Mouse (Mus musculus) layer of hippocampus, adult 6 months (tissue): ENCODE data around the gene Fubp3. TPM values are rescaled to one million over a fixed set of nuclear protein-coding genes. Genes with fewer than 3 reads are reported as not detected.

ENCODE experiments used
- long read RNA-seq, 2 experiments: library from polyadenylated mRNA; unstranded; transcript quantifications; one replicate each; pipeline ENCODE4 v2.0.0; 2019 to 2020
- microRNA-seq: library from miRNA; unstranded; fragments of <30 nt; microRNA quantifications from one replicate; pipeline ENCODE4 v1.2.0, GENCODE M21; 2020
- polyA plus RNA-seq: library from polyadenylated mRNA; unstranded; fragments of <200 nt; fragmentation: Nextera tagmentation; gene quantifications from 2 replicates; pipeline ENCODE4 v1.2.3, GENCODE M21; 2021

The Fubp3 gene
- 22.7 and 30.4 TPM in 2 replicates for polyA plus RNA-seq
- long read RNA-seq, experiment 1, transcript Fubp3-205 (1 exons, 2,342 nt), result major isoform, 17 of 34 reads
- long read RNA-seq, experiment 1, transcript Fubp3-202 (19 exons, 3,268 nt), result minor isoform, 5 of 34 reads
- long read RNA-seq, experiment 1, partial matches to known transcripts, result 7 of 34 reads
- long read RNA-seq, experiment 1, other reads (novel, unspliced or antisense), result 4 of 34 reads
- long read RNA-seq, experiment 2, transcript Fubp3-202 (19 exons, 3,268 nt), result major isoform, 62 of 142 reads
- long read RNA-seq, experiment 2, transcript Fubp3-201 (18 exons, 3,648 nt), result minor isoform, 12 of 142 reads
- long read RNA-seq, experiment 2, partial matches to known transcripts, result 13 of 142 reads
- long read RNA-seq, experiment 2, other reads (novel, unspliced or antisense), result 50 of 142 reads

GRCm38 (mm10) chr2:31572051-31572914, at the start of gene Fubp3:
Fubp3 (plus strand) TSS chr2:31572651.

DNA sequence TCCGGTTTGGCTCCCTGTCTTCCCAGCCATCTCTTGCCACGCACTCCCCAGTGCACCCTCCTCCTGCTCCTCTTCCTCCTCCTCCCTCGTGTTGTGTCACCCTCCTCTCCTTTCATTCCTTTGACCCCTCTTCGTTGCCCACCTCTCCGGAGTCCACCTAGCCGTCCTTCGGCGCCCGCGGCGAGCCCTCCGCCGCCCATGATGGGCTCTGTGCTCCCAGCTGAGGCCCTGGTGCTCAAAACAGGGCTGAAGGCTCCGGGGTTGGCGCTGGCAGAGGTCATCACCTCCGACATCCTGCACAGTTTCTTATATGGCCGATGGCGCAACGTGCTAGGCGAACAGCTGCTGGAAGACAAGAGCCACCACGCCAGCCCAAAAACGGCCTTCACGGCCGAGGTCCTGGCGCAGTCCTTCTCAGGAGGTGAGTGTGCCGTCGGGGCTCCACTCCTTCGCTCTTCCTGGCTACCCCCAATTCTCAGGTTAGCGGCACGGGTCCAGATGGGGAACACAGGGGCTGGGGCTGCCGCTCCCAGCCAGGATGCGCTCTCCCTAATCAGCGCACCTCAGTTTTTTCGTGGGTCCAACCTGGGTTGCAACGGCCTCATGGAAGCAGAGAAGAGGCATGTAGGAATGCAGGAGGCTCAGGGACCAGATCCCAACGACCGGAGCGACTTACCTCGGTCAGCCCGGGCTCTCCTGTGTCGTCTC, 67.6 kb downstream of the Fubp3 start, which contains the start of gene Prdm12:
Gene Prdm12, plus strand, starts transcription at position 137 of the 708 bp plus-strand sequence.

Small RNAs within 50 kb of the gene (microRNA-seq; reads per million reads assigned to microRNA genes)
- 4.5 reads per million, percentile 16 among the genes with 10 or more reads in this experiment for gene Mir6998

Other genes with a start within 250 kb of the Fubp3 start
- gene Ass1, start 102.4 kb upstream of the Fubp3 start, polyA plus RNA-seq, result 59.1 and 66.1 TPM in 2 replicates
- 0.16 and 0.29 TPM in 2 replicates for gene Prdm12, start 67.4 kb downstream of the Fubp3 start, polyA plus RNA-seq
- gene Exosc2, start 98.1 kb downstream of the Fubp3 start, polyA plus RNA-seq, result 16.4 and 17.2 TPM in 2 replicates
- 5.4 and 6.0 TPM in 2 replicates for gene Abl1, start 115.7 kb downstream of the Fubp3 start, polyA plus RNA-seq
- gene Qrfp, start 237.9 kb downstream of the Fubp3 start, polyA plus RNA-seq, result not detected in 2 replicates